Mouse (Mus musculus) liver, embryonic 14.5 days (tissue): ENCODE results near the gene Efcab5.

Source experiments
- CTCF ChIP-seq: IDR thresholded peaks from 2 replicates; pipeline ENCODE4 v1.5.1; 2016; ENCODE audit warnings: antibody characterized with exemption, low read depth, control low read depth
- EP300 ChIP-seq: IDR thresholded peaks from 2 replicates; pipeline ENCODE4 v1.6.1; 2016; ENCODE audit warnings: antibody characterized with exemption, low read depth

GRCm38 (mm10) chr11:77188868-77189267 lies at the start of gene Efcab5:
- TF ChIP-seq CTCF = no peak
- TF ChIP-seq EP300 = no peak
